Mouse (Mus musculus) embryo, embryonic 10 days (tissue): ENCODE results near the gene Gripap1.
"Not testable (repeated sequence)": the region's sequence is repeated elsewhere in the genome, so short reads cannot be mapped to it uniquely, and the experiment has no call there.

Experiments used
- DNase-seq: peaks from one replicate; pipeline ENCODE4 v3.0.0-alpha.2; 2015; ENCODE audit warnings: low spot score

Gripap1 gene

GRCm38 (mm10) chrX:7778450-7779244 is 10.9 kb upstream of the Gripap1 start:
- DNase-seq: no peak

- DNase-seq: no peak
Measured at GRCm38 (mm10) chrX:7779294-7779693, 10.3 kb upstream of the Gripap1 start.

GRCm38 (mm10) chrX:7782603-7783092 is 6.9 kb upstream of the Gripap1 start:
- DNase-seq: no peak

GRCm38 (mm10) chrX:7790309-7790708 is 744 bp downstream of the Gripap1 start:
- DNase-seq: no peak

GRCm38 (mm10) chrX:7793361-7793760 is 3.8 kb downstream of the Gripap1 start:
- peak; percentile 46 for DNase-seq

GRCm38 (mm10) chrX:7795016-7795415 is 5.5 kb downstream of the Gripap1 start:
- DNase-seq: peak; percentile 72

- no peak for DNase-seq
Measured at GRCm38 (mm10) chrX:7797327-7797726, 7.8 kb downstream of the Gripap1 start.

GRCm38 (mm10) chrX:7802157-7802556 is 12.6 kb downstream of the Gripap1 start:
- not testable (repeated sequence) for DNase-seq

GRCm38 (mm10) chrX:7815016-7815415 is 25.5 kb downstream of the Gripap1 start:
- DNase-seq: peak; percentile 5

GRCm38 (mm10) chrX:7821865-7822779 is 32.6 kb downstream of the Gripap1 start, which contains the start of gene Kcnd1:
Gene Kcnd1, plus strand, starts transcription at chrX:7822289.
- DNase-seq: peak; percentile 41

GRCm38 (mm10) chrX:7837146-7837545 is 47.6 kb downstream of the Gripap1 start:
- no peak for DNase-seq

- DNase-seq: no peak
Measured at GRCm38 (mm10) chrX:7840842-7841162, 51.2 kb downstream of the Gripap1 start.

- peak; percentile 95 for DNase-seq
Measured at GRCm38 (mm10) chrX:7841163-7842162, 51.9 kb downstream of the Gripap1 start, which contains the start of gene Otud5. Gene Otud5, plus strand, starts transcription at chrX:7841364.

GRCm38 (mm10) chrX:7842318-7842717 is 52.8 kb downstream of the Gripap1 start:
- no peak for DNase-seq

- no peak for DNase-seq
Measured at GRCm38 (mm10) chrX:7847845-7848244, 58.3 kb downstream of the Gripap1 start.

- peak; percentile 33 for DNase-seq
Measured at GRCm38 (mm10) chrX:7854578-7854977, 65.0 kb downstream of the Gripap1 start.

- DNase-seq: no peak
Measured at GRCm38 (mm10) chrX:7859191-7859753, 69.7 kb downstream of the Gripap1 start.

GRCm38 (mm10) chrX:7863181-7863580 is 73.6 kb downstream of the Gripap1 start:
- DNase-seq: no peak

- DNase-seq: no peak
Measured at GRCm38 (mm10) chrX:7864551-7864950, 75.0 kb downstream of the Gripap1 start.

- DNase-seq: no peak
Measured at GRCm38 (mm10) chrX:7865343-7865742, 75.8 kb downstream of the Gripap1 start.

- DNase-seq: no peak
Measured at GRCm38 (mm10) chrX:7865786-7866185, 76.2 kb downstream of the Gripap1 start.
